Mouse (Mus musculus) T-helper 17 cell (primary cell): ENCODE measurements around the gene Tmcc1.

Experiments
- in situ Hi-C, 2 experiments: fragments of 300-600 bp; cut with MboI, MseI; formaldehyde crosslinking; loops; 1 replicate in 1 of 2; 2 replicates in 1 of 2; pipeline ENCODE4 v1.15.1; 2025; ENCODE audit warnings: high pct_unique_total_duplicates in 2 of 2

The Tmcc1 gene

GRCm38 (mm10) chr6:116031052-116031451, 162.2 kb downstream of the Tmcc1 start:
- in situ Hi-C loops, result loop anchor here in 1 of 2 experiments (10.0 kb wide), 1 partner anchor 64 kb away; no protein-coding TSS in a partner anchor

- in situ Hi-C loops, result loop anchor here (5.0 to 10.0 kb wide), 2 partner anchors 93 to 540 kb away; no protein-coding TSS in a partner anchor
Measured at GRCm38 (mm10) chr6:116024666-116025065, 168.6 kb downstream of the Tmcc1 start.

GRCm38 (mm10) chr6:116021961-116022485, 171.3 kb downstream of the Tmcc1 start:
- in situ Hi-C loops, result loop anchor here (5.0 to 10.0 kb wide), 2 partner anchors 95 to 543 kb away; no protein-coding TSS in a partner anchor

- in situ Hi-C loops, result no loop called here
Measured at GRCm38 (mm10) chr6:116015902-116016301, 177.4 kb downstream of the Tmcc1 start.

GRCm38 (mm10) chr6:116014111-116014510, 179.2 kb downstream of the Tmcc1 start:
- in situ Hi-C loops, result no loop called here

- in situ Hi-C loops, result no loop called here
Measured at GRCm38 (mm10) chr6:116013687-116014086, 179.6 kb downstream of the Tmcc1 start.

GRCm38 (mm10) chr6:116010541-116010940, 182.7 kb downstream of the Tmcc1 start:
- in situ Hi-C loops, result no loop called here

- in situ Hi-C loops, result loop anchor here (5.0 kb wide), 2 partner anchors 117 to 128 kb away; no protein-coding TSS in a partner anchor
Measured at GRCm38 (mm10) chr6:116009426-116009825, 183.9 kb downstream of the Tmcc1 start.

GRCm38 (mm10) chr6:116007561-116008173, 185.6 kb downstream of the Tmcc1 start:
- in situ Hi-C loops, result loop anchor here (5.0 kb wide), 2 partner anchors 115 to 130 kb away; no protein-coding TSS in a partner anchor

GRCm38 (mm10) chr6:116006731-116007130, 186.6 kb downstream of the Tmcc1 start:
- in situ Hi-C loops, result loop anchor here (5.0 kb wide), 2 partner anchors 114 to 131 kb away; no protein-coding TSS in a partner anchor

- in situ Hi-C loops, result loop anchor here (5.0 kb wide), 2 partner anchors 114 to 131 kb away; no protein-coding TSS in a partner anchor
Measured at GRCm38 (mm10) chr6:116005959-116006288, 187.4 kb downstream of the Tmcc1 start.

GRCm38 (mm10) chr6:116005275-116005958, 187.9 kb downstream of the Tmcc1 start:
- in situ Hi-C loops, result loop anchor here (5.0 kb wide), 2 partner anchors 113 to 132 kb away; no protein-coding TSS in a partner anchor

GRCm38 (mm10) chr6:116004716-116005115, 188.6 kb downstream of the Tmcc1 start:
- in situ Hi-C loops, result loop anchor here (5.0 kb wide), 2 partner anchors 112 to 133 kb away; no protein-coding TSS in a partner anchor

- in situ Hi-C loops, result no loop called here
Measured at GRCm38 (mm10) chr6:116004069-116004468, 189.2 kb downstream of the Tmcc1 start.

- in situ Hi-C loops, result no loop called here
Measured at GRCm38 (mm10) chr6:116003516-116003915, 189.8 kb downstream of the Tmcc1 start.

- in situ Hi-C loops, result no loop called here
Measured at GRCm38 (mm10) chr6:116002311-116003104, 190.8 kb downstream of the Tmcc1 start.

- in situ Hi-C loops, result no loop called here
Measured at GRCm38 (mm10) chr6:116000851-116001250, 192.4 kb downstream of the Tmcc1 start.

GRCm38 (mm10) chr6:115999227-115999626, 194.1 kb downstream of the Tmcc1 start:
- in situ Hi-C loops, result loop anchor here (5.0 to 10.0 kb wide), 3 partner anchors 107 to 1896 kb away; no protein-coding TSS in a partner anchor

- in situ Hi-C loops, result loop anchor here (5.0 to 10.0 kb wide), 3 partner anchors 106 to 1896 kb away; no protein-coding TSS in a partner anchor
Measured at GRCm38 (mm10) chr6:115998758-115999157, 194.5 kb downstream of the Tmcc1 start.

GRCm38 (mm10) chr6:115997726-115998311, 195.5 kb downstream of the Tmcc1 start:
- in situ Hi-C loops, result loop anchor here (5.0 to 10.0 kb wide), 3 partner anchors 106 to 1897 kb away; no protein-coding TSS in a partner anchor
